Mouse (Mus musculus) cerebellum, adult 2 months (tissue): ENCODE results near the gene Zbtb20. TPM values are rescaled to one million over a fixed set of nuclear protein-coding genes. Genes with fewer than 3 reads are reported as not detected.

Experiments
- DNase-seq, 2 experiments: peaks; one replicate each; pipeline ENCODE4 v3.0.0; 2021
- H3K27ac ChIP-seq: fragments of 200-500 bp; 2 replicates; pipeline ENCODE4 v1.5.1; 2012; ENCODE audit warnings: low read length, control low read depth, inconsistent platforms; ENCODE audit not compliant: insufficient read depth
- H3K27me3 ChIP-seq: fragments of 200-500 bp; 2 replicates; pipeline ENCODE4 v1.6.1; 2012; ENCODE audit warnings: inconsistent platforms, mild to moderate bottlenecking, low read length, moderate library complexity; ENCODE audit not compliant: control insufficient read depth, insufficient read depth
- H3K4me1 ChIP-seq: fragments of 200-500 bp; 2 replicates; pipeline ENCODE4 v1.6.1; 2011; ENCODE audit warnings: low read length; ENCODE audit not compliant: control insufficient read depth, insufficient read depth
- H3K4me3 ChIP-seq: fragments of 200-500 bp; replicated peaks from 2 replicates; pipeline ENCODE3; 2011; ENCODE audit warnings: mild to moderate bottlenecking, low read depth, low read length, control low read depth; ENCODE audit not compliant: insufficient read depth
- CTCF ChIP-seq: fragments of 200-500 bp; IDR thresholded peaks from 2 replicates; pipeline ENCODE4 v1.5.1; 2011; ENCODE audit warnings: low read depth, mild to moderate bottlenecking, control low read depth, low read length, moderate library complexity, borderline replicate concordance; ENCODE audit not compliant: insufficient read depth
- POLR2A ChIP-seq: fragments of 200-500 bp; IDR thresholded peaks from 2 replicates; pipeline ENCODE4 v1.6.1; 2011; ENCODE audit warnings: low read length, control low read depth, borderline replicate concordance; ENCODE audit not compliant: insufficient read depth
- WGBS: fragments of 180-500 bp; shearing (Covaris S2); methylation state at CpG from one replicate; pipeline ENCODE4 v1.1.7; 2018; 5-methylcytosine and 5-hydroxymethylcytosine counted together
- polyA plus RNA-seq: library from polyadenylated mRNA; depleted of rRNA; stranded (reverse); fragments of >200 nt; gene quantifications from 2 replicates; pipeline ENCODE4 v1.2.3, GENCODE M21; 2012

Zbtb20 gene
- polyA plus RNA-seq, 1 experiment, result 25.2 TPM

GRCm38 (mm10) chr16:43662124-43663004 is 786.7 kb downstream of the Zbtb20 start:
- Histone ChIP-seq H3K27ac (no peak overlapping the region), H3K27me3 (no peaks in the 10 kb centered on the region)

GRCm38 (mm10) chr16:43663978-43664579 is 788.4 kb downstream of the Zbtb20 start, which contains the start of gene Tigit:
Tigit (minus strand) TSS chr16:43664146.
- Histone ChIP-seq H3K4me1 (no peaks in the 10 kb centered on the region), H3K27ac (no peak within 1 kb of the TSS), H3K27me3 (no peaks in the 10 kb centered on the region), H3K4me3 (no peak within 1 kb of the TSS)
- TF ChIP-seq CTCF (no peak), POLR2A (no peak)
- 91% methylated on average over 7 of the region's 7 CpGs for WGBS
- DNase-seq, result no peak

More at GRCm38 (mm10) chr16:43662124-43663004, 786.7 kb downstream of the Zbtb20 start:
- WGBS, result 82% methylated on average over 10 of the region's 10 CpGs
- Histone ChIP-seq H3K4me3 (no peak overlapping the region), H3K4me1 (no peaks in the 10 kb centered on the region)
- TF ChIP-seq POLR2A, result no peak
- TF ChIP-seq CTCF, result no peak
- no peak for DNase-seq

- Histone ChIP-seq H3K4me3 (no peak overlapping the region), H3K27me3 (no peaks in the 10 kb centered on the region), H3K4me1 (no peaks in the 10 kb centered on the region), H3K27ac (no peak overlapping the region)
- DNase-seq, result no peak
- TF ChIP-seq CTCF (no peak), POLR2A (no peak)
Observed at GRCm38 (mm10) chr16:43664861-43665260, 789.2 kb downstream of the Zbtb20 start.

GRCm38 (mm10) chr16:43668294-43668693 is 792.6 kb downstream of the Zbtb20 start:
- no peak for DNase-seq
- Histone ChIP-seq H3K27me3 (no peaks in the 10 kb centered on the region), H3K27ac (no peak overlapping the region), H3K4me1 (no peaks in the 10 kb centered on the region), H3K4me3 (no peak overlapping the region)
- TF ChIP-seq POLR2A (no peak), CTCF (no peak)
- 98% methylated on average over 3 of the region's 3 CpGs for WGBS

GRCm38 (mm10) chr16:43671972-43672371 is 796.3 kb downstream of the Zbtb20 start:
- TF ChIP-seq POLR2A, result no peak
- TF ChIP-seq CTCF, result no peak

GRCm38 (mm10) chr16:43672697-43673096 is 797.0 kb downstream of the Zbtb20 start:
- DNase-seq, result no peak
- no peak overlapping the region for H3K27ac ChIP-seq
- TF ChIP-seq POLR2A (no peak), CTCF (no peak)
- no peaks in the 10 kb centered on the region for H3K27me3 ChIP-seq
- no peak overlapping the region for H3K4me3 ChIP-seq
- no peaks in the 10 kb centered on the region for H3K4me1 ChIP-seq

More at GRCm38 (mm10) chr16:43671972-43672371, 796.3 kb downstream of the Zbtb20 start:
- Histone ChIP-seq H3K4me1 (no peaks in the 10 kb centered on the region), H3K27me3 (no peaks in the 10 kb centered on the region), H3K4me3 (no peak overlapping the region), H3K27ac (no peak overlapping the region)
- DNase-seq, result no peak
- WGBS, result 95% methylated on average over 1 of the region's 1 CpGs

- H3K27me3 ChIP-seq, result no peaks in the 10 kb centered on the region
- H3K27ac ChIP-seq, result no peak overlapping the region
- no peak for DNase-seq
- no peak overlapping the region for H3K4me3 ChIP-seq
- no peaks in the 10 kb centered on the region for H3K4me1 ChIP-seq
- WGBS, result 81% methylated on average over 3 of the region's 3 CpGs
- no peak for TF ChIP-seq CTCF
- TF ChIP-seq POLR2A, result no peak
Observed at GRCm38 (mm10) chr16:43674400-43674799, 798.7 kb downstream of the Zbtb20 start.
